Mouse (Mus musculus) layer of hippocampus, adult 9-11 months (tissue): ENCODE data around the gene Vmn1r181.
"Not testable (repeated sequence)": the region's sequence is repeated elsewhere in the genome, so short reads cannot be mapped to it uniquely, and the experiment has no call there.

Source experiments
- DNase-seq: peaks from one replicate; pipeline ENCODE4 v3.0.0; 2022

Vmn1r181 gene

DNA sequence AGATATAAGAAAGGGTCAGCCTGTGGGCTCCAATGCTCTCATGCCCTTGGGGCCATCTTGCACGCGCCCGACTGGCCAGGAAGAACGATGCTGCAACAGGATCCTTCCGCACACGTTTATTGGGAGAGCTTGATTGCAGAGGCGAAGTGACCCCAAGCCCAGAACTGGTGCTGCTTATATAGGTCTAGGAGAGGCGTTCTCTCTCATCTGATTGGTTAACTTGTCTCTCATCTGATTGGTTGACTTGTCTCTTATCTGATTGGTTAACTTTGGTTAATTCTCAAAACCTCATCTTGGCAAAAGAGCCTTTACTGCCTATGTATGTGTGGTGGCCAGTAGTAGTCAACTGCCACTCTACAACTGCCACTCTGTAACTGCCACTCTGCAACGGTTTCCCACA lies at the start of gene Vmn1r181:
Gene Vmn1r181, plus strand, starts transcription at position 301 of the 400 bp plus-strand sequence.
- not testable (repeated sequence) for DNase-seq

DNA sequence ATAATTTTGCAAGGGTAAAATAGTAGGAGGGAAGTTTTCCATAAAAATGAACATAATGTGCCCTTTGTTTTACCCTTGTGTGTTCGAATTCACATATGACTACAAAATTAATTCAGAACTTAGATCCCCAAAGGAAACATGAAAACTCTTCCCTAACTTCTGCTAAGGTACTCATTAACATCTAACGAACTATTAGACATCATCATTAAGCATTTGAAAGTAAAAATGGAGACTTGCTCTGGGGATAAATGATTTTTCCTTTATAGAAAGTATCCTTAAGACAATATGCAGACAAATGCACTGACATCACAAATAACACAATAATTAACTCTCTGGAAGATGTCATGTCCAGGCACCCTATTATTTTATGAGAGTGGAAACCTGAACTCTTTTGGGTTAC lies 47.7 kb upstream of the Vmn1r181 start, which contains the start of gene Vmn1r179:
Gene Vmn1r179, plus strand, starts transcription at position 301 of the 400 bp plus-strand sequence.
- DNase-seq = no peak

DNA sequence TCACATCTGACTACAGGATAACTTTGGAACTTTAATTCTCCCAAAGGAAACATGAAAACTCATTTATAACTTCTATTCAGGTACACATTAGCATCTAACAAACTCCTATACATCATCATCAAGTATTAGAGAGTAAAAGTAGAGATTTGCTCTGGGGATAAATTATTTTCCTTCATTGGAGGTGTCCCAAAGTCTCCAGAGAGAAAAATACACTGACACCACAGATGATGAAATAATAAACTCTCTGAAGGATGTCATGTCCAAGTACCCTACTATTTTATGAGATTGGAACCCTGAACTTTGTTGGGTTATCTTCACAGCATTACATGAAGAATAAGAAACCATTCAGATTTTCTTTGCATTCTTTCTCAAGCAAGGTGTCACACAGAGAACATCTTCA lies 24.1 kb upstream of the Vmn1r181 start, which contains the start of gene Vmn1r180:
Gene Vmn1r180, plus strand, starts transcription at position 301 of the 400 bp plus-strand sequence.
- DNase-seq = no peak

DNA sequence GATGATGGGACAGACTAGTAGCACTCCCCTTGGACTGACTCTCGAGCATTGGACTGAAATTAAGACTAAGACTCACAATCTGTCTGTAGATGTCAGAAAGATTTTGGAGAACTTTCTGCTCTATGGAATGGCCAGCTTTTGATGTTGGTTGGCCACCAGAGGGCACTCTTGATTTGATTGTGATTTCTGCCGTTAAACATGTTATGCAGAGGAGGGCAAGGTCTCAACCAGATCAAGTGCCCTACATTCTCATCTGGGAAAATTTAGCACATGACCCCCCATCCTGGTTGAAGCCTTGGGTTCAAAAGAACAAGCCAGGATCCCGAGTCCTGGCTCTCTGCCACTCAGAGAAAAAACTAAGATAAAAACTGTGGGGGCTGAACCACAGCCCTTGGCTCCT lies 6.4 kb upstream of the Vmn1r181 start:
- DNase-seq = peak; percentile 7

DNA sequence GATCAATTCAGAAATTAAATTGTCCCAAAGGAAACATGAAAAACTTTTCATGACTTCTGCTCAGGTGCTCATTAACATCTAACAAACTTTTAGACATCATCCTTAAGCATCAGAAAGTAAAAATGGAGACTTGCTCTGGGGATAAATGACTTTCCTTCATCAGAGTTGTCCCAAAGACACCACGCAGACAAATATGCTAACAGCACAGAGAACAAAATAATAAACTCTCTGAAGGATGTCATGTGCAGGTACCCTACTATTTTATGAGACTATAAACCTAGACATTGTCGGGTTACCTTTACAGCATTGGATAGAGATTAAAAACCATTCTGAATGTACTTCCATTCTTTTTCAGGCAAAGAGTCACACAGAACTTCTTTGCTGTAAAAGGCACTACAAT lies 27.0 kb downstream of the Vmn1r181 start, which contains the start of gene V1rd19:
Gene V1rd19, plus strand, starts transcription at position 301 of the 400 bp plus-strand sequence.
- DNase-seq = no peak
